Mouse (Mus musculus) CH12.LX (cell line): ENCODE measurements at regions not wholly inside any gene's neighbourhood (a gene's known extent, or its start where the extent isn't known, plus 50 kb on each side); places are given as distances from the start of the nearest gene placed in this dataset.

Experiments used
- DNase-seq: peaks from one replicate; pipeline ENCODE4 v3.0.0-alpha.2; 2013; ENCODE audit errors: extremely low read depth
- H3K27ac ChIP-seq: 2 replicates; pipeline ENCODE4 v1.5.1; 2012; ENCODE audit warnings: low read depth, mild to moderate bottlenecking, control low read depth, moderate library complexity; ENCODE audit not compliant: insufficient read depth
- H3K27me3 ChIP-seq: replicated peaks from 2 replicates; pipeline ENCODE3; 2012; ENCODE audit warnings: inconsistent platforms
- H3K36me3 ChIP-seq, 2 experiments: replicated peaks in 1 of 2; 2 replicates each; pipeline versions ENCODE3 to v1.6.1; 2012; ENCODE audit warnings: inconsistent platforms in 1 of 2, low read length in 1 of 2, mild to moderate bottlenecking in 1 of 2, mixed read lengths in 1 of 2, moderate library complexity in 1 of 2; ENCODE audit not compliant: control insufficient read depth in 1 of 2, insufficient read depth in 1 of 2
- H3K4me1 ChIP-seq, 2 experiments: 2 replicates each; pipeline ENCODE4 v1.6.1; 2012; ENCODE audit warnings: inconsistent platforms in 1 of 2, moderate library complexity in 1 of 2; ENCODE audit not compliant: insufficient read depth in 2 of 2, control insufficient read depth in 1 of 2
- H3K4me2 ChIP-seq: 2 replicates; pipeline ENCODE4 v1.6.1; 2012; ENCODE audit warnings: low read depth, mild to moderate bottlenecking, control low read depth; ENCODE audit not compliant: poor library complexity, insufficient read depth, severe bottlenecking
- H3K4me3 ChIP-seq, 3 experiments: fragments of 150-350 bp in 1 of 3; sonication (generic) in 1 of 3; replicated peaks in 1 of 3; 2 replicates each; pipeline versions ENCODE3 to v1.5.1; 2011 to 2012; ENCODE audit warnings: low read depth in 2 of 3, low read length in 2 of 3, mild to moderate bottlenecking in 2 of 3, moderate library complexity in 2 of 3, control low read depth in 1 of 3, improper control_type of control experiment in 1 of 3, inconsistent platforms in 1 of 3, mixed read lengths in 1 of 3; ENCODE audit not compliant: poor library complexity in 1 of 3
- H3K79me2 ChIP-seq: replicated peaks from 2 replicates; pipeline ENCODE4 v1.6.1; 2012; ENCODE audit warnings: mild to moderate bottlenecking, moderate library complexity; ENCODE audit not compliant: control insufficient read depth, poor library complexity, insufficient read depth, severe bottlenecking; ENCODE audit errors: extremely low read depth
- H3K9ac ChIP-seq: 2 replicates; pipeline ENCODE4 v1.6.1; 2012; ENCODE audit warnings: low read depth, mild to moderate bottlenecking, control low read depth, moderate library complexity; ENCODE audit not compliant: insufficient read depth
- H3K9me3 ChIP-seq: replicated peaks from 2 replicates; pipeline ENCODE3; 2012; ENCODE audit warnings: low read length, inconsistent platforms, mixed read lengths
- BHLHE40 ChIP-seq: IDR thresholded peaks from 2 replicates; pipeline ENCODE4 v1.6.1; 2011; ENCODE audit warnings: mild to moderate bottlenecking, low read depth, low read length, improper control_type of control experiment
- CTCF ChIP-seq, 2 experiments: IDR thresholded peaks in 1 of 2; conservative IDR thresholded peaks in 1 of 2; 2 replicates each; pipeline ENCODE4 v1.5.1; 2011 to 2012; ENCODE audit warnings: low read depth in 2 of 2, low read length in 2 of 2, improper control_type of control experiment in 1 of 2, inconsistent platforms in 1 of 2, mild to moderate bottlenecking in 1 of 2, moderate library complexity in 1 of 2
- ELF1 ChIP-seq: IDR thresholded peaks from 2 replicates; pipeline ENCODE4 v1.6.1; 2014; ENCODE audit warnings: low read depth, mild to moderate bottlenecking, inconsistent platforms, low read length, improper control_type of control experiment
- EP300 ChIP-seq: IDR thresholded peaks from 2 replicates; pipeline ENCODE4 v1.6.1; 2011; ENCODE audit warnings: low read length, improper control_type of control experiment
- KAT2A ChIP-seq: IDR thresholded peaks from 2 replicates; pipeline ENCODE4 v1.6.1; 2012; ENCODE audit warnings: low read length, improper control_type of control experiment, inconsistent platforms; ENCODE audit not compliant: insufficient replicate concordance
- MAFK ChIP-seq: IDR thresholded peaks from 2 replicates; pipeline ENCODE4 v1.6.1; 2011; ENCODE audit warnings: low read length, improper control_type of control experiment; ENCODE audit not compliant: insufficient replicate concordance
- MYC ChIP-seq: IDR thresholded peaks from 2 replicates; pipeline ENCODE4 v1.6.1; 2011; ENCODE audit warnings: low read depth, mild to moderate bottlenecking, improper control_type of control experiment, low read length
- NELFE ChIP-seq: IDR thresholded peaks from 2 replicates; pipeline ENCODE4 v1.6.1; 2011; ENCODE audit warnings: low read depth, low read length, improper control_type of control experiment
- NRF1 ChIP-seq: IDR thresholded peaks from 2 replicates; pipeline ENCODE4 v1.6.1; 2014; ENCODE audit warnings: low read depth, mild to moderate bottlenecking, inconsistent platforms, low read length, improper control_type of control experiment, moderate library complexity
- PAX5 ChIP-seq: IDR thresholded peaks from 2 replicates; pipeline ENCODE4 v1.6.1; 2012; ENCODE audit warnings: low read length, inconsistent platforms, mixed read lengths
- POLR2AphosphoS2 ChIP-seq: IDR thresholded peaks from 2 replicates; pipeline ENCODE4 v1.6.1; 2011; ENCODE audit warnings: low read depth, low read length, improper control_type of control experiment
- RAD21 ChIP-seq: IDR thresholded peaks from 2 replicates; pipeline ENCODE4 v1.6.1; 2011; ENCODE audit warnings: low read depth, mild to moderate bottlenecking, low read length, improper control_type of control experiment, moderate library complexity
- SIN3A ChIP-seq: IDR thresholded peaks from 2 replicates; pipeline ENCODE4 v1.6.1; 2012; ENCODE audit warnings: low read length, improper control_type of control experiment, inconsistent platforms
- SMC3 ChIP-seq: IDR thresholded peaks from 2 replicates; pipeline ENCODE4 v1.6.1; 2011; ENCODE audit warnings: low read depth, low read length, improper control_type of control experiment
- TBP ChIP-seq: conservative IDR thresholded peaks from 2 replicates; pipeline ENCODE4 v1.6.1; 2011; ENCODE audit warnings: low read depth, low read length, improper control_type of control experiment
- UBTF ChIP-seq: IDR thresholded peaks from 2 replicates; pipeline ENCODE4 v1.6.1; 2012; ENCODE audit warnings: low read depth, mild to moderate bottlenecking, inconsistent platforms, low read length, improper control_type of control experiment, moderate library complexity
- USF2 ChIP-seq: conservative IDR thresholded peaks from 2 replicates; pipeline ENCODE4 v1.6.1; 2011; ENCODE audit warnings: low read depth, low read length, improper control_type of control experiment
- ZKSCAN1 ChIP-seq: IDR thresholded peaks from 2 replicates; pipeline ENCODE4 v1.6.1; 2012; ENCODE audit warnings: low read depth, inconsistent platforms, low read length, improper control_type of control experiment, borderline replicate concordance
- ZNF384 ChIP-seq: IDR thresholded peaks from 2 replicates; pipeline ENCODE4 v1.6.1; 2012; ENCODE audit warnings: low read depth, low read length, improper control_type of control experiment, inconsistent platforms
- dilution Hi-C: fragments of 300-500 bp; cut with MboI; formaldehyde crosslinking; loops from 2 replicates; pipeline ENCODE4 v1.14.3; 2020; ENCODE audit warnings: low sequenced_read_pairs; ENCODE audit not compliant: extremely low pct_unique_long_range_greater_than_20kb, extremely low pct_ligation_motif_present
- in situ Hi-C: fragments of 300-500 bp; cut with MboI; formaldehyde crosslinking; loops from 3 replicates; pipeline ENCODE4 v1.14.3; 2019; ENCODE audit warnings: low sequenced_read_pairs, low pct_ligation_motif_present, low pct_unique_long_range_greater_than_20kb, mixed read lengths

DNA sequence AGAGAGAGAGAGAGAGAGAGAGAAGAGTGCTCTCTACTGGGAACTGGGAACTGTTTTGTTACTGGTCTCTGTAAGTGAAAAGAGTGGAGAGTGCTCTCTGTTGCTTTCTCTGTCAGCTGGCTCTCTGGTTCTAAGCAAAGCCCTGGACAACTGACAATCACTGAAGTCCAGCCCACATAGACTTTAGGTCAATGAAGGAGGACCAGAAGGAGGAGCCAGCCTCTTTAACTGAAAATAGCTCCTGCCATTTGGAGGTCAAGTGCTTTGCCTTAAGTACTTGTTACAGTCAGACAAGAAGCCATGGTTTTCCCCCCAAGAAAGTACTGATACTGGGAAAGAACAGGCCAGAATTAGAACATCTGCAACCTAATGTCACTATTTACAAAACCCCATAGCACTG lies 232.5 kb upstream of the Usp24 start:
- peaks cover 66% of the 10 kb centered on the region for H3K27me3 ChIP-seq
- peaks cover 5% of the 10 kb centered on the region for H3K9me3 ChIP-seq
- H3K4me3 ChIP-seq: no peak overlapping the region
- dilution Hi-C loops: no loop called here
- no peak for DNase-seq
- H3K79me2 ChIP-seq: no peaks in the 10 kb centered on the region
- TF ChIP-seq ZKSCAN1 (no peak), EP300 (no peak), SIN3A (no peak), BHLHE40 (no peak), SMC3 (no peak), CTCF (conservative IDR thresholded peaks at IDR 0.05 in 1 of 2, IDR thresholded peaks at IDR 0.05 in 1 of 2; ENCODE audit: low read depth in 2 of 2, low read length in 2 of 2) (no peak), NELFE (no peak), USF2 (no peak)
- TF ChIP-seq, all 38 proteins: peak for 0
- Histone ChIP-seq H3K9ac (no peak overlapping the region), H3K27ac (no peak overlapping the region), H3K4me2 (no peak overlapping the region), H3K36me3 (no peaks in the 10 kb centered on the region), H3K4me1 (no peaks in the 10 kb centered on the region)
- in situ Hi-C loops: no loop called here

DNA sequence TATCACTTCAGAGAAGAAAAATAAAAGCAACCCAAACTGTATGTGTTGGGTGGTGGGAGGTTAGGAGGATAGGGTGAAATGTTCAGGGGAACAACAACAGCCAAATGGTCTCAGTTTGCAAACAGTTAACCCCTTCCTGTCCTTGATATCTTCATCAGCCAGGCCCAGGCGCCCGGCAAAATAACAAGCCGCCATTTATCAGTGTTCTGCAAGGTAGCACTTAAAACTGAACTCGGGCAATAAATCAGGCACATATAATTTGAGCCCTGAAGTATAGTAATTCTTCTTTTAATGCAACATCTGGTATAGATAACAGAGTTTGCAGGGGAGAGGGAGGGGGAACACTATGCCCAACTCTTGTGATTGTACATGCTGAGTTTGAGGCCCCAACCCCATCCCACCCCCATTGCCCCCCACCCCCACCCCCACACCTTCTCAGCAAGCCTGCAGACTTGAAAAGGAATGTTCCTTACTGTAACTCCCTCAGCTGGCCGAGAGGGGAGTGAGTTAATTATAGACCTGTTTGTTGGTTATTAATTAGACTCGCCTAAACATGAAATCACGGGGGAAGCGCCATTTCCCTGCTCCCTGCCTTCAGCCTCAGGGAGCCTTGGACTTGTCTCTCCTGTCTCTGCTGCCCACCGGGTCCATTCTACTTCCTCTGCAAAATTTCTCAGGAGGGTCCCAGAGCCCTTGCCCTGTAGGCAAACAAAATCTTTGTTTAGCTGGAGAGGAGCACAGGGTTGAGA lies 223.9 kb upstream of the Usp24 start:
- in situ Hi-C loops (no loop called here), dilution Hi-C loops (no loop called here)
- Histone ChIP-seq H3K36me3 (no peaks in the 10 kb centered on the region), H3K79me2 (no peaks in the 10 kb centered on the region), H3K9me3 (no peaks in the 10 kb centered on the region), H3K4me2 (no peak overlapping the region), H3K9ac (no peak overlapping the region), H3K4me3 (no peak overlapping the region), H3K27ac (no peak overlapping the region), H3K27me3 (peaks cover 47% of the 10 kb centered on the region), H3K4me1 (no peaks in the 10 kb centered on the region)
- no peak for TF ChIP-seq SIN3A
- no peak for TF ChIP-seq MYC
- no peak for TF ChIP-seq PAX5
- TF ChIP-seq MAFK: no peak
- TF ChIP-seq NRF1: no peak
- no peak for TF ChIP-seq ELF1
- TF ChIP-seq ZNF384: no peak
- no peak for TF ChIP-seq USF2
- no peak for DNase-seq

DNA sequence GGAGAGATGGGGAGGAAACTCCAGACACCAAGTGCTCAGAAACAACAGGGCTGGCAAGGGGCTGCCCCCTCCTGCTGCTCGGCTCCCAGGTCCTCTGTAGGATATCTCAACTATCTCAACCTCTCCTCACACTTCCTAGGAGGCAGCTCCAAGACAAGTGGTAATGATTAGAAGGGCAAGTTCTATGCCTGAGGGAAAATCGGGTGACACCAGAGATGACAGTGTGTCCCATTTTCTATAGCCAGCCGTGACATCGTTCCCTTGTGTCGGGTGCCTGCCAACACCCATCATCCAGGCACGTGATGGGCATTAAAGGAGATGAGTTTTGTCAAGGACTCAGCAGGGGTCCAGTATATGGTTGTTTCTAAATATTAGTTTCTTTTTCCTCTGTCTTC lies 223.3 kb upstream of the Usp24 start:
- no peak overlapping the region for H3K4me3 ChIP-seq
- no peaks in the 10 kb centered on the region for H3K36me3 ChIP-seq
- no peak overlapping the region for H3K9ac ChIP-seq
- peaks cover 50% of the 10 kb centered on the region for H3K27me3 ChIP-seq
- no peaks in the 10 kb centered on the region for H3K9me3 ChIP-seq
- no peak for DNase-seq
- H3K27ac ChIP-seq: no peak overlapping the region
- in situ Hi-C loops: no loop called here
- no peaks in the 10 kb centered on the region for H3K4me1 ChIP-seq
- dilution Hi-C loops: no loop called here
- no peaks in the 10 kb centered on the region for H3K79me2 ChIP-seq
- no peak for TF ChIP-seq TBP
- no peak for TF ChIP-seq MYC
- no peak for TF ChIP-seq UBTF
- no peak for TF ChIP-seq POLR2AphosphoS2
- TF ChIP-seq SMC3: no peak
- no peak for TF ChIP-seq KAT2A
- TF ChIP-seq EP300: no peak
- TF ChIP-seq RAD21: no peak
- TF ChIP-seq, all 38 proteins: peak for 0
- no peak overlapping the region for H3K4me2 ChIP-seq
